Mouse (Mus musculus) embryo, embryonic 10 days (tissue): ENCODE measurements around the gene Bicc1.
A peak's percentile ranks its signal among the peaks of the same experiment; 100 is the strongest.

ENCODE experiments used
- DNase-seq: peaks from one replicate; pipeline ENCODE4 v3.0.0-alpha.2; 2015; ENCODE audit warnings: low spot score

Gene Bicc1

DNA sequence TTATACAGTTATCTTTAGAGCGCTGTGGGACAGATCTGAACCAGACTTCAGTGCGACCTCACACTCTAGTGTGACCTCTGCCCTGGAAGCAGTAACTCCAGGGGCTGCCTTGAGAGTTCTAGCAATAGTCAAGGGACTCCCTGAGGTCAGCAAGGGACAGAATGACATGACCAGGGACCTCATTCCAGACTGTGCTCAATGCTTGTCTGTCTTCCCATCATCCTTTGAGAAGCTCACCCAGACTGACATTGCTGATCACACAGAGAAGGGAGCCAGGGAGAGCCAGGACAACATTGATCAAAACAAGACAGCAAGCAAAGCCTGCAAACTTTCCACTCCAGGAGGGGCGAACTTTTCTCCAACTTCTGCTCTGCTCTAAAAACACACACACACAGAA, 38.7 kb downstream of the Bicc1 start:
- no peak for DNase-seq

- DNase-seq: no peak
Observed at GRCm38 (mm10) chr10:71120121-71120768, 39.3 kb downstream of the Bicc1 start.

DNA sequence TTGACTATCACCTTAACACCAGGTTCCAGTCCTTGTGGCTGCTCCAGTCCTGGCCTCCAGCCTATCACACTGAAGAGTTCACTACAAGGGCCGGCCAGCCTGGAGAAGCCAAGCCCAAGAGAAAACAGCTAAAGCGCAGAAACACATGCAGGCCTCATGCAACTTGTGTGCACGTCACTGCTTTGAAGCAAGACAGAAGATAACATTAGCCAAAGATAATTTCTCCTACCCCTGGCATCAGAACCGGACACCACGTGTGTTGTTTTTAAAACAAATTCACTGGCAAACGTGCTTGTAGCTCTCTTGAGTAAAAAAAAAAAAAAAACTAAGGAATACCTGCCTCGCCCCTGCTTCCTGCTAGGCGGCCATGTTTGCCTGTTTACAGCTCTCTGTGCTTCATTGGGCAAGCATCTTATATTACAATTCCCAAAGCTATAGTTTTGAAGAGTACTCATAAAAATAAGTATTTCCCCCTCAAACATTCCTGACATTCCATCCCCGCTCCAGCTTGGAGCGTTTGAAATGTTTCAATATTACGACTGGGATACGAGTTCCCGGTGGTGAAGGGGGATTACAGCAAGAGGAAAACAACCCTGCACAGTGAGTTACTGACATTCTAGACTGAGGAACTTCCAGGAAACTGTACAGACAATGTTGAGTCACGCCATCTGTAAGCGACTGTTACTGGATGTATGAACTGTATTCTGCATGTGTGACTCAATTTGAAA, 40.2 kb downstream of the Bicc1 start:
- no peak for DNase-seq

GRCm38 (mm10) chr10:71117766-71118165, 41.7 kb downstream of the Bicc1 start:
- no peak for DNase-seq

GRCm38 (mm10) chr10:71114260-71114920, 45.1 kb downstream of the Bicc1 start:
- no peak for DNase-seq

- no peak for DNase-seq
Observed at GRCm38 (mm10) chr10:71106491-71107205, 52.9 kb downstream of the Bicc1 start.

GRCm38 (mm10) chr10:71104791-71105190, 54.7 kb downstream of the Bicc1 start:
- DNase-seq: peak; percentile 36

DNA sequence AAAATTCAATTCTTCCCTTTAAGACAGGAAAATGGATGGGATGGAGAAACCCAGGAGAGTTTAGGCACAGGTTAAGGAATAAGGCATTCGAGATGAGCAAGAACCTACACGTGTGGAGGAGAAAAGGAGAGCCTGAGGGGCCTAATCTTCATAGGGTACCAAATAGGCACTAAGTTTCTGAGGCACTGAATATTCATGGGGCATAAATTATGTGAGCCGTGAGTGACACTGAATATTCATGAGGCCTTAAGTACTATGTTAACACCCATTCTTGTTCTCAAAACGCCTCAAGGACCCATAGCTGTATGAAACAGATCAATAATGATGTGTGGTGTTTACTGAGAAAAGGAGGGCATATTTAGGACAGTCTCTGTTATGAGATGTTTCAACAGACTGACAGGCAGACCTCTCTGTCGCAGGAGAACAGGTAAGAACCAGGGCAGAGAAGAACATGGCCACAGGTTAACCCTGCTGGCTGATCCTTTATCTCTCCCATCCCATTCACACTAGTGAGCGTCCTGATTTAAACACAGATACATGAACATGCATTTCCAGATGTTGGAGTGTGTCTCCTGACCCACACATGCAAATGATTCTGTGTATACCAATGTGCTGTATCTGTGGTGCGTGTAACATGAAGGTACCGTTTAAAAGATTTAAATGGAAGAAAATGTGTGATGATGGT, 58.5 kb downstream of the Bicc1 start:
- no peak for DNase-seq

DNA sequence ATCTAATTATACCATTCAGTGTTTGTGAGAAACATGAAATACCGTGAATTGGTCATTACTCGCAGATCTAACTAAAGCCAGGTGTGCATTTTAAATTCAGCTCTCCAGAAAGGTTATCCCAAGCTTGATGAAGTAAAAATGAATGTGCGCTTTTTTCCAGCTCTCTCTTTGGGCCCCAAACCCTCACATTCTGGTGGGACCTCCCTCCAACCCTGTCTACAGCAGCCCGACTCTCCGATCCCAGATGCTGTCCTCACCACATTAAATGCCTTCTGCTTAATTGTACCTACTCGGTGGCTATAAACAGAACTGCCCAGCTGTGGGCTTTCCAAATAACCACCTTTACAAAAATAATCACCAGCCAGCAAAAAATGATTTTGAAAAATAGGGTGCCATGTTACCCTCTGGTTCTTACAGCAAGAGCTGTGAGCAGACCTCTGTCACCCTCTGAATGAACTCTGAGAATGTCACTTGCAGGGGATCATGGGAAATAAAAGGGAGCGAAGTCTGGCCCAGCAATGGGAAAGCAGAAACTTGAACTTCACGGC, 64.7 kb downstream of the Bicc1 start:
- no peak for DNase-seq

- DNase-seq: no peak
Observed at GRCm38 (mm10) chr10:71093312-71093711, 66.2 kb downstream of the Bicc1 start.

DNA sequence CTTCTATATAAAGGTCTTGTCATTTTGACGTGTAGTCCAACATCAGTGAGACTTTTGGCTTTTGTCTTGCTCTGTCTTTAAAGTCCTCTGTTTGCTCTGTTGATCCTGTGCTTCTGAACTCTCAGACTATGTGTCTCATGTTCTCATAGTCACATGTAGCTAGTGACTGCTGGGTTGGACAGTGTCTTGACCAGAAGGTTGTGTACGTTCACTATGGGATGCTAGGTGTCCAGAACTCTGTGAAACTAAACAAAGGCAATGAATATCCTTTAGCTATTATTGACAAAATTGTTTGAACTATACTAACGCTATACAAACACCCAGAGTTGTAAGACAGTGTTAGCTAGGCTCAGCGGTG, 72.2 kb downstream of the Bicc1 start:
- DNase-seq: no peak

GRCm38 (mm10) chr10:71086571-71087358, 72.7 kb downstream of the Bicc1 start:
- DNase-seq: no peak

DNA sequence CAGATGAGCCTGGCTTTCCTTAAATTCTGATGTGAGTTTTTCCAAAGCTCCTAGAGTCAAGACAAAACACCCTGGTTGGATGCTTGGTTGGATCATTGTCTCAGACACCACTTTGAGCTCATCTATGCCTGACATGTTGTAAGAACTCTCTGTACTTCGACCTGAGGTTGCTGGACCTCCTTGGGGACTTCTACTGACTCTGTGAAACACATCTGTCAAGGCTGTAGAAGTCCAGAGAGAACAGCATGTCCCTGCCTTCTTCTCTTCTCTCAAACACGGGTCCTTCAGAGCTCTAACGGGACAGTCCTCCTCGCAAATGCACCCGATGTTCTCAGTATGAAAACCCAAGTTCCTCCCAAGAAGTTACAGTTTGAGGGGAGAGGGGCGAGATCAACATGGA, 76.5 kb downstream of the Bicc1 start:
- DNase-seq: no peak

DNA sequence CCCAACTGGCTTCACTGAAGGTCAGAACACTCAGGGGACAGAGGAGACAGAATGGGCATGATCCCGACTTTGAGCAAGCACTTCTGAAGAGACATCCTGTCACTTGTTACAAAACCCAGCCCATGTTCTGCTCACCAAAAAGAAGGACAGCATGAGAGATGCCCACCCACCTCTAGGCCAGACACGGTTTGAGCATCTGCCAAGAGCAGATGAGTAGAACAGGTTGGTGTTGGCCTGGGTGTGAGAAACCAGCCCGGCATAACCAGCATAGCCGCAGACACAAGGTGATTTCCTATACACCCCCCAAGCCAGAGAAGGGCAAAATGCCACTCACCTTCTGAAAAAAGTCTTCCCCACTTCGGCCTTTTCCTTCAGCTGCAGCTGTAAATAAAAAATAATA, 80.6 kb downstream of the Bicc1 start:
- no peak for DNase-seq

DNA sequence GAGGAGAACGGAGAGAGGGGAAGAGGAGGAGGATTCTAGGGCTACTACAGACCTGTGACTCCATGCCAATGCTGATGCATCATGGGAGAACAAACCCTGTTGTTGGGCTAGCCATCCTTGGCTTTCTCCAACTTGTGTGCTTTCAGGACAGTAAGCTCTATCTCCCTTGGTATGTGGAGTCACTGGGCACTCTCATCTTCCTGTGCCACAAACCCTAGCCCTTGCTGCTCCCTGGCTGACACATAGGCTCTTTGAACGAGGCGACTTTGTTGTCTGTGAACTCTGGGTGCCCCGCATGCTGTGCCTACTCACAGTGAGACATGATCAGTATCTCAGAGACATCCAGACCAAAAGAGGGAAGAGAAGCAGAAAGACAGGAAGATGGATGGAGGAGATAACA, 94.5 kb downstream of the Bicc1 start:
- no peak for DNase-seq

DNA sequence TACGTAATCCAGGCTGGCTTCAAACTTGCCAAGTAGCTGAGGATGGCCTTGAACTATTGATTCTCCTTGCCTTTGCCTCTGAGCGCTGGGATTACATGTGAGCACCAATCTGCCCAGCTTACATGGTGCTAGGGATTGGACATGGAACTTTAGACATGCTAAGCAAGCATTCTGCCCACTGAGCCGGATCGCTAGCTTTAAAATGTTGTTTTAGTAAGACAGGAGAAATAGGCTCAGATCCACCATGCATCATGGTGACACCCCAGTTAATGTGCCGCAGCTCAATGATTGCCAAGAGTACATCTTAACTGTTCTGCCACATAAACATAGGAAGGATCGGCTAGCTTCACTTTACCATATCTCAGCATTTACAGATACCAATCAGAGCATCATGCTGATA, 94.9 kb downstream of the Bicc1 start:
- no peak for DNase-seq

DNA sequence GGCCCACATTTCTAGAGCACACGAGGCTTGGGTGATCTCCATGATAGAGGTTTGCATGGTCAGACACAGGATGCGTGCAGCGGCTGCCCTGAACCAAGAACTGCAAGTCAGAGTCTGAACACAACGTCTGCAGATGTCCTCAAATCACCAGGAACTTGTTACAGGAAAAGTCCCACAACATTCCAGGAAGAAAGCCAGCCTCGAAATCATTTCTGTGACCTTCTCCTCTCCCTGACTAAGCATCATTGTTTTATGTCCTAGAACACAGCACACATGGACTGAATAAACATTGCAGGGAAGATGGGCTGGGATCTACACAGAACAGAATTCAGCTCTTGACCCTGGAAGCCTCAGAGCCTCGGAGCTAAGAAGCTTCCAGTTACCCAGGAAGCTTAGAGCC, 97.3 kb downstream of the Bicc1 start:
- no peak for DNase-seq

- DNase-seq: peak; percentile 48
Observed at GRCm38 (mm10) chr10:71060269-71060668, 99.2 kb downstream of the Bicc1 start.

- peak; percentile 37 for DNase-seq
Observed at GRCm38 (mm10) chr10:71058616-71059247, 100.8 kb downstream of the Bicc1 start.

GRCm38 (mm10) chr10:71058070-71058469, 101.4 kb downstream of the Bicc1 start:
- no peak for DNase-seq

GRCm38 (mm10) chr10:71052748-71053147, 106.8 kb downstream of the Bicc1 start:
- DNase-seq: no peak
